Mouse (Mus musculus) hindbrain, embryonic 14.5 days (tissue): Measurements from ENCODE around the gene Stmnd1. TPM values are rescaled to one million over a fixed set of nuclear protein-coding genes. Genes with fewer than 3 reads are reported as not detected.
"Not testable (repeated sequence)": the region's sequence is repeated elsewhere in the genome, so short reads cannot be mapped to it uniquely, and the experiment has no call there.

Source experiments
- ATAC-seq: fragments of 200-750 bp; cut with Nextera tagmentation; 2 replicates; pipeline ENCODE4 v1.8.0; 2017; ENCODE audit warnings: moderate number of reproducible peaks, mild to moderate bottlenecking, moderate TSS enrichment, moderate library complexity; ENCODE audit not compliant: low FRiP score
- DNase-seq: peaks from one replicate; pipeline ENCODE4 v3.0.0-alpha.2; 2015; ENCODE audit warnings: low spot score
- H3K27ac ChIP-seq: fragments of 300-500 bp; sonication (generic); 2 replicates; pipeline ENCODE4 v1.5.1; 2014; ENCODE audit warnings: mild to moderate bottlenecking, moderate library complexity
- H3K27me3 ChIP-seq: fragments of 300-500 bp; sonication (generic); 2 replicates; pipeline ENCODE4 v1.6.1; 2014; ENCODE audit warnings: mild to moderate bottlenecking, low read length, mixed read lengths; ENCODE audit not compliant: control insufficient read depth, insufficient read depth
- H3K36me3 ChIP-seq: fragments of 300-500 bp; sonication (generic); replicated peaks from 2 replicates; pipeline ENCODE4 v1.6.1; 2014; ENCODE audit not compliant: control insufficient read depth, insufficient read depth
- H3K4me1 ChIP-seq: fragments of 300-500 bp; sonication (generic); replicated peaks from 2 replicates; pipeline ENCODE4 v1.6.1; 2014; ENCODE audit warnings: antibody characterized with exemption, low read length, mixed read lengths; ENCODE audit not compliant: control insufficient read depth, insufficient read depth
- H3K4me2 ChIP-seq: fragments of 300-500 bp; sonication (generic); replicated peaks from 2 replicates; pipeline ENCODE4 v1.6.1; 2014; ENCODE audit warnings: mild to moderate bottlenecking, moderate library complexity
- H3K4me3 ChIP-seq: fragments of 300-500 bp; sonication (generic); replicated peaks from 2 replicates; pipeline ENCODE4 v1.5.1; 2014; ENCODE audit warnings: mild to moderate bottlenecking, low read length
- H3K9ac ChIP-seq: fragments of 300-500 bp; sonication (generic); 2 replicates; pipeline ENCODE4 v1.6.1; 2014
- H3K9me3 ChIP-seq: fragments of 300-500 bp; sonication (generic); 2 replicates; pipeline ENCODE4 v1.6.1; 2016; ENCODE audit warnings: low read length; ENCODE audit not compliant: control insufficient read depth
- WGBS: fragments of 180-500 bp; shearing (Covaris S2); extraction: QIAGEN DNeasy Blood & Tissue Kit; methylation state at CpG from one replicate; pipeline ENCODE4 v1.1.7; 2014; 5-methylcytosine and 5-hydroxymethylcytosine counted together
- polyA plus RNA-seq: library from polyadenylated mRNA; unstranded; fragments of >200 nt; fragmentation: Nextera tagmentation; extraction: Ambion mirVana; gene quantifications from 2 replicates; pipeline ENCODE4 v1.2.1, GENCODE M21; 2014

Stmnd1 gene
- polyA plus RNA-seq, 1 experiment from 2014 or later = 0.15 TPM

DNA sequence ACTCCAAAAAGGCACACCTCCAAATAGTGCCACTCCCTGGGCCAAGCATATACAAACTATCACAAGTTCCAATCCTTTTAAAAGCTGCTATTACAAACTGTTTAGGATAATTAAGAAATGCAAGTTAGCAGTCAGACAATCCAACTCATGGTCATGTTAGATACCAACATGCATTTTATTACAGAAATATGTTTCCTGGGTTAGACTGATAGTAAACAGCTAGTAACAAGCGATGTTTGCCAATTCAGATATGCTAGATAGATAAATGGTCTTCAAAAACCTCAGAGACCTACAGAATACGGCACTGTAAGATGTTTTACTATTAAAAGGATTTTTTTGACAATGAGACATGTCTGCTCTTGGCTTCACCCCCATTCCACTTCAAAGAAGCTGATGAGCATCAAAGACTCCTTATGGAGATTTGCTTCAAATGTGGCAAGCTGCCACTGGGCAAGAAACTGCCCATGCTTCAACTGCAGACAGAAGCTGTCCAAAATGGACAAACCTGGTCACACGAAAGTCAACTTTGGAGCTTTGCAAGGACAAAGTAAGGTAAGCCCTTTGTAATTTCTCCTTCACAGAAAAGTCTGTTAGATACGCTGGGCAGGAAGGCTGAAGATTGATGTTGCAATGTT lies 52.9 kb downstream of the Stmnd1 start:
- Histone ChIP-seq H3K9ac (no peak overlapping the region), H3K4me2 (no peak overlapping the region), H3K27me3 (no peaks in the 10 kb centered on the region), H3K4me3 (no peak overlapping the region), H3K4me1 (no peaks in the 10 kb centered on the region), H3K9me3 (no peaks in the 10 kb centered on the region), H3K27ac (no peak overlapping the region), H3K36me3 (no peaks in the 10 kb centered on the region)
- DNase-seq (no peak), ATAC-seq (no peak)
- 81% methylated on average over 4 of the region's 4 CpGs for WGBS

DNA sequence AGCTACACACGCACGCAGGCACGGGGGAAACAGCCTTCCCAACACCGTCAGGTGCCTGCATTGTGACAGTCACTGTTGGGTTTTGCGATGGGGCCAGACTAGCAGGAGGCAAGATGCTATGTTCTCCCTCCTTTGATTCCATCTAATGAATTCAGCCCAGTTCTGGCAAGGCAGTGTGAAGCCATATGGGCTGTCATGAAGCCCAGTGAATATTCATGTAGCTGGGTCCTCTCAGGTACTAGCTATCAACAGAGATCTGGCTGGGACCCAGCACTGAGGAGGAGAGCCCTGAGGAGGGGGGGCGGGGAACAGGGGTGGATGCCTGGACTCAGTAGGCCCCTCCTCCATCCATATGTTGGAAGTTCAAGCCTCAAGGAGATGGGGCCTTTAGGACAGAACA lies 61.5 kb downstream of the Stmnd1 start:
- Histone ChIP-seq H3K9me3 (no peaks in the 10 kb centered on the region), H3K4me2 (no peak overlapping the region), H3K9ac (no peak overlapping the region), H3K4me1 (no peaks in the 10 kb centered on the region), H3K27ac (no peak overlapping the region), H3K36me3 (no peaks in the 10 kb centered on the region), H3K27me3 (no peaks in the 10 kb centered on the region), H3K4me3 (no peak overlapping the region)
- ATAC-seq (0 out of 2 replicates have a peak, but pooled peaks have one; percentile 40), DNase-seq (peak; percentile 54)
- WGBS = 63% methylated on average over 6 of the region's 6 CpGs

DNA sequence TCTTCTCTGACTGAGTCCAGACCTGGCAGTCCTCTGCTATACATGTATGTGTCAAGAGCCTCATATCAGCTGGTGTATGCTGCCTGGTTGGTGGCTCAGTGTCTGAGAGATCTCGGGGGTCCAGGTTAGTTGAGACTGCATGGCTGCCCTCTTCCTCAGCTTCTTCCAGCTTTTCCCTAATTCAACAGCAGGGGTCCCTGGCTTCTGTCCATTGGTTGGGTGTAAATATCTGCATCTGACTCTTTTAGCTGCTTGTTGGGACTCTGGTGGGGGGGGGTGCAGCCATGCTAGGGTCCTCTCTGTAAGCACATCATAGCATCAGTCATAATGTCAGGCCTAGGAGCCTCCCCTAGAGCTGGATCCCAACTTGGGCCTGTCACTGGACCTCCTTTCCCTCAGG lies 62.8 kb downstream of the Stmnd1 start:
- not testable (repeated sequence) for H3K4me2 ChIP-seq, H3K9me3 ChIP-seq, H3K36me3 ChIP-seq, ATAC-seq, DNase-seq, H3K4me1 ChIP-seq, H3K4me3 ChIP-seq, H3K27me3 ChIP-seq, H3K9ac ChIP-seq, H3K27ac ChIP-seq
- 79% methylated on average over 1 of the region's 1 CpGs for WGBS

DNA sequence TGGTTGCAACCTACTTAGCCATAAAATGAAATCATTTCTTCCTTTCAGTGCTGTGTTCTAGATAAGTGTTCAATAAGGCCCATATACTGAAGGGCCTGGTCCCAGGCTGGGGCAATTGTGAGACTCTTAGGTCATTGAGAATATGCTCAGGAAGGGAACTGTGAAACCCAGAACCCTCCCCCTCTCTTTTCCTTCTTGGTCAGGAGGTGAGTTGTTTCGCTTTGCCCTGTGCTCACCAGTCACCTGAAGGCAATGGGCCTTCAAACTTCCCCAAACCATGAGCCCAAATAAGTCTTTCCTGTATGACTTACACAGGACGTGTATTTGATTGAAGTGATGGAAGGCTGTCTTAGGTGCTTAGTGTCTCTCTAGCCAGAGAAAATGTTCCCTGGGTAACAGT lies 64.3 kb downstream of the Stmnd1 start:
- no peaks in the 10 kb centered on the region for H3K27me3 ChIP-seq
- H3K9me3 ChIP-seq = no peaks in the 10 kb centered on the region
- no peak overlapping the region for H3K4me3 ChIP-seq
- H3K4me2 ChIP-seq = no peak overlapping the region
- no peak overlapping the region for H3K27ac ChIP-seq
- 90% methylated on average over 2 of the region's 2 CpGs for WGBS
- H3K36me3 ChIP-seq = no peaks in the 10 kb centered on the region
- DNase-seq (no peak), ATAC-seq (no peak)
- no peaks in the 10 kb centered on the region for H3K4me1 ChIP-seq
- H3K9ac ChIP-seq = no peak overlapping the region

DNA sequence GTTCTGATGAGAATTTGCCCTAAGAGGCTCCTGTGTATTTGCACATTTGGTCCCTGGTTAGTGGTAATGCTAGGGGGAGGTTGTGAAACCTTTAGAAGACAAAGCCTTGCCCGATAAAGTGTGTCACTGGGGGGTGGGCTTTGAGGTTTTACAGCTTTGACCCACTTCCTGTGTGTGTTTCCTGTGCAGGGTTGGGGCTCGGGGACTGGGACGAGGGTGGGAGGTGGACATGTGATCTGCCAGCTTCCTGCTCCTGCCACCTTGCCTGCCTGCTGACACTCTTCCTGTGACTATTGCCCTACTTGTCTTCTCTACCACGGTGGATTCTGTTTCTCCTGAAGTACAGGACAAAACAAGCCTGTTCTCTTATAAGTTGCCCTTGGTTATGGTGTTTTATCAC lies 66.4 kb downstream of the Stmnd1 start:
- H3K4me3 ChIP-seq = no peak overlapping the region
- no peak overlapping the region for H3K9ac ChIP-seq
- DNase-seq (no peak), ATAC-seq (no peak)
- H3K4me2 ChIP-seq = no peak overlapping the region
- WGBS = 80% methylated on average over 4 of the region's 4 CpGs
- H3K4me1 ChIP-seq = no peaks in the 10 kb centered on the region
- H3K27me3 ChIP-seq = no peaks in the 10 kb centered on the region
- H3K36me3 ChIP-seq = no peaks in the 10 kb centered on the region
- no peaks in the 10 kb centered on the region for H3K9me3 ChIP-seq
- no peak overlapping the region for H3K27ac ChIP-seq

DNA sequence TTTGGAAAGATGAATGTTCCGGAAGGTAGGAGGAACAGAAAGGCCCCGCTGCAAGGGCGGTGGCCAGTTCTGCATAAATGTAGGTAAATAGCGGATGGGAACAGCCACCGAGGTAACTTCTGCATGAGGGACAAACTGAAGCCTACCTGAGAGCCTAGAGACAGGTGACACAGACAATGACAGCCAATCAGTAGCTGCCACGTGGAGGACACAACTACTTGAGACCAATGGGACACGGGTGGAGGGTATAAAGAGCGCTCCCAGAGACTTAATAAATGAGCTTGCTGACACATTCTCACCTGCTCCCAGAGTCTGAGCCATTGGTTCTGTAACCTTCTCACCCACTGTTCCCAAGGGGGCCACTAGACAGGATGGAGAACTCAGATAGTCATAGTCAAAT lies 67.1 kb downstream of the Stmnd1 start:
- H3K9ac ChIP-seq = no peak overlapping the region
- no peak overlapping the region for H3K4me2 ChIP-seq
- no peaks in the 10 kb centered on the region for H3K27me3 ChIP-seq
- H3K4me1 ChIP-seq = no peaks in the 10 kb centered on the region
- H3K4me3 ChIP-seq = no peak overlapping the region
- ATAC-seq (no peak), DNase-seq (no peak)
- H3K36me3 ChIP-seq = no peaks in the 10 kb centered on the region
- WGBS = 93% methylated on average over 8 of the region's 8 CpGs
- H3K9me3 ChIP-seq = no peaks in the 10 kb centered on the region
- H3K27ac ChIP-seq = no peak overlapping the region

DNA sequence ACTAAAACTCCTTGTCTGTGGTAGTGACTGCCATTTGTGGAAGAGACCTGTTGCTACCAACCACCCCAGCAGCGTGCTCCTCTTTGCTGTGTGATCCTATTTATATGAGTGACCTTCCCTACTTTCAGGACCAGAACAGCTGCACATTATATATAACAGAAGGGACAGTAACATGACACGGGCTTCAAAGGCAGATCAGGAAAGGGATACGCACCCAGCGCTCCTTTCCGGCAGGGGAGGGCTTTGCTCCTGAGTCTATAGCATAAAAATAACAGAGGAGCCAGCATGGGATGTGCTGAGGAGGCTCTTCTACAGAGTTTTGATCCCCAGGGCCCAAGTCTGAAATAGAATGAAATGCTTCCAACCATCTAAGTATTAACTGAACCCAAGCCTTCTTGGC lies 67.9 kb downstream of the Stmnd1 start:
- ATAC-seq (no peak), DNase-seq (no peak)
- no peaks in the 10 kb centered on the region for H3K9me3 ChIP-seq
- no peak overlapping the region for H3K4me2 ChIP-seq
- no peak overlapping the region for H3K4me3 ChIP-seq
- H3K9ac ChIP-seq = no peak overlapping the region
- H3K27me3 ChIP-seq = no peaks in the 10 kb centered on the region
- no peak overlapping the region for H3K27ac ChIP-seq
- WGBS = 82% methylated on average over 5 of the region's 5 CpGs
- no peaks in the 10 kb centered on the region for H3K36me3 ChIP-seq
- H3K4me1 ChIP-seq = no peaks in the 10 kb centered on the region

DNA sequence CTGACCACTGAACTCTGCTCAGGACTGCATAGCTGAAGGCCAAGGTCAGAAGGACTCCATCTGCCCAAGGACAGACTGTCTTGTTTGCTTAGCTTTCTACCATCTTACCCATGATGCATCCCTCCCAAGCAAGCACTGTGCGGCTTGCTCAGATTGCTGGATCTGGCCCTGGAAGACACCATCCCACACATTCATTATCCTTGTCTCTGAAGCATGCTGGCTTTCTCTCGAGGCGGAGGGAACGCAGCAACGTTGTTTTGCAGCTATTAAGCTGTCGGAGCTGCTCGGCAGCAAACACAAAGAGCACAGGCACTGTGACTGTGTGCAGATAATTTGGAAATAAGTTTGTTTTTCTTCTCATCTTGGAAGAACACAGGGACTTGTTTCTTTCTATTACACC lies 69.7 kb downstream of the Stmnd1 start:
- H3K4me1 ChIP-seq = no peaks in the 10 kb centered on the region
- ATAC-seq = no peak
- WGBS = 64% methylated on average over 7 of the region's 7 CpGs

DNA sequence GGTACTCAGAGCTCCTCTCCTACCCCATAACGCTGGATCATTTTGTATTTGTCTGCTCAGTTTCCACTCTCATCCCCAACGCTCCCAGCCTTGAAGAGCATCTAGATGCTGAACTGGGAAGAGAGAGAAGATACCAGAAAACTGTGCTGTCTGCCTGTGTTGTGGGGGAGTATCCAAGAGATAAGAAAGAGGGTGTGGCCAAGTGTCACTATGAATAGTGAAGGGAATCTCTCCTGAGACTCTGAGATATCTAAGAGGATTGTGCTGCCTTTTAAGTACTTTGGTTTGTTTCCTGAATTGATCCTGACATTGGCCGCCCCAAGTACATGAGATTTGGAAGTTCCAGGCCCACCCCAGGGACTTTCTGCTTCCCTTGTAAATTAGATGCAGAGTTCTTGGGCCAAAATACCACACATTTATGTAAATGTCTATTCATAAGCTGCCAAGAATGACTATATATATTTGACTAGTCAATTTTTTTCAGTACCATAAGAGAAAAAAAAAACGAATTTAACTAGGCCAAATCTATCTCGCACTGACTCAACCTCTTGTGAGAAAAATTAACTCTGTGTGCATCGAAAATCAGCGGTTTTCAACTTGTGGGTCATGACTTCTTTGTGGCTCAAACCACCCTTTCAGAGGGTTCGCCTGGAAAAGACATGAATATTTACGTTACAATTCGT lies 73.5 kb downstream of the Stmnd1 start:
- no peak for DNase-seq
- Histone ChIP-seq H3K4me1 (no peaks in the 10 kb centered on the region), H3K36me3 (no peaks in the 10 kb centered on the region), H3K9ac (no peak overlapping the region), H3K9me3 (no peaks in the 10 kb centered on the region), H3K4me2 (no peak overlapping the region), H3K27ac (no peak overlapping the region), H3K27me3 (no peaks in the 10 kb centered on the region), H3K4me3 (no peak overlapping the region)
- WGBS = 85% methylated on average over 10 of the region's 10 CpGs
- no peak for ATAC-seq

More for the DNA sequence above, 69.7 kb downstream of the Stmnd1 start:
- no peak overlapping the region for H3K9ac ChIP-seq
- H3K27me3 ChIP-seq = no peaks in the 10 kb centered on the region
- no peak for DNase-seq
- H3K4me3 ChIP-seq = no peak overlapping the region
- H3K4me2 ChIP-seq = no peak overlapping the region
- no peaks in the 10 kb centered on the region for H3K9me3 ChIP-seq
- no peaks in the 10 kb centered on the region for H3K36me3 ChIP-seq
- no peak overlapping the region for H3K27ac ChIP-seq
